In the genomic region with DNA sequence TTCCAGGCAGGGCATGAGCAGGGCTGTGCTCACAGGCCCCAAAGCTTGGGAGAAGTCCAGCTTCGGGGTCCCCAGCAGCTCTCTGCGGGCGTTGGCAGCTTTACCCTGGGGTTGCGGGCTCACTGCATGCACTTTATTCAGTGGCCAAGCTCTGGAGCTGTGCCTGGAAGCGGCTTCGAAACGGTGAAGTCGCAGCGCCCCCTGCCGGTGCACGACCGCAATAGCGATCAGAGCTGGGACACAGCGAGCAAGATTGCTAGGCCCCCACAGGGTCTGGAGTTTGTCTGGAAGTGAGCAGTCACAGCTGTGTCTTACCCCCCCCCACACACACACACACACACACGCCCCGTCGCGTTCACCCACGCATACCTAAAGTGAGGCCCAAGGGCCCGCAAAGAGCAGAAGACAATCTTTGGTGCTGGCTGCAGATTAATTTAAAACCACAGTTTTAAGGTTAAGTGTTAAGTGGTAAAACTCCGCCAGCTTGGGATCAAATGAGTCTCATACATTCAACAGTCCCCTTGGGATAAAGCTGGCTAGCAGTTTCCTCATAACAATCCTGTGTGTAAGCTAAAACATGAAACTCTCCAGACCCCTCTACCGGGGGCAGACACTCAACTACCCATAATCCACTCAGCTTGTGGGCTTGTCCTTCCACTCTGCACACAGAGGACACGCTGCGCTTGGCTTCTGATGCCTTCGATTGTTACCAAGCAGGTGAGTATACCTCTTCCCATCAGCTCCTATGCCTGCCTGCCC, we compare ENCODE assay signal across 8 mouse cellular contexts. TPM values are rescaled to one million over a fixed set of nuclear protein-coding genes. Genes with fewer than 3 reads are reported as not detected.
DNase-seq lines count a peak whose midpoint lies in the region; ATAC-seq and TF ChIP-seq lines count a peak whose summit lies in the region.

No protein-coding gene starts in this region.

- peak; percentile 92 for ATAC-seq in granulocyte monocyte progenitor cell, adult 5-6 weeks (replicated peaks; ENCODE audit: poor library complexity, severe bottlenecking)
- peak; percentile 91 for ATAC-seq in limb, embryonic 12.5 days (ENCODE audit: insufficient number of reproducible peaks, insufficient read depth, low FRiP score, low TSS enrichment, low read depth)
- peak; percentile 54; the same call in 1 of the 2 replicates for ATAC-seq in midbrain, postnatal 0 days (ENCODE audit: low FRiP score)

- TF ChIP-seq POLR2A in spleen, adult 2 months (IDR thresholded peaks at IDR 0.05; ENCODE audit: low read depth, low read length) = no peak

- peak overlapping the region; percentile 15; the same call in 1 of the 2 replicates for H3K4me3 ChIP-seq in embryonic facial prominence, embryonic 10.5 days
- no peak overlapping the region for H3K4me3 ChIP-seq in limb, embryonic 12.5 days (replicated peaks)
- no peak overlapping the region for H3K4me3 ChIP-seq in midbrain, postnatal 0 days (ENCODE audit: low read depth, low read length)
- H3K4me3 ChIP-seq in spleen, adult 2 months (ENCODE audit: extremely low read depth, insufficient read depth, insufficient read length) = no peak overlapping the region

- peaks cover 80% of the 10 kb centered on the region for H3K27me3 ChIP-seq in embryonic facial prominence, embryonic 10.5 days (replicated peaks; ENCODE audit: low read depth, poor library complexity, severe bottlenecking)
- H3K27me3 ChIP-seq in limb, embryonic 12.5 days = peaks cover 63% of the 10 kb centered on the region
- H3K27me3 ChIP-seq in midbrain, postnatal 0 days (ENCODE audit: insufficient read depth, low read length) = peaks cover 52% of the 10 kb centered on the region
- no peaks in the 10 kb centered on the region for H3K27me3 ChIP-seq in spleen, adult 2 months (ENCODE audit: control insufficient read depth, insufficient read depth, low read length)

- WGBS in embryonic facial prominence, embryonic 10.5 days = 17% methylated on average over 25 of the region's 25 CpGs
- WGBS in limb, embryonic 12.5 days = 14% methylated on average over 25 of the region's 25 CpGs
- 18% methylated on average over 25 of the region's 25 CpGs for WGBS in midbrain, postnatal 0 days
- 17% methylated on average over 25 of the region's 25 CpGs for WGBS in spleen, adult 2 months

- no peaks in the 10 kb centered on the region for H3K9me3 ChIP-seq in embryonic facial prominence, embryonic 10.5 days
- no peaks in the 10 kb centered on the region for H3K9me3 ChIP-seq in limb, embryonic 12.5 days
- no peaks in the 10 kb centered on the region for H3K9me3 ChIP-seq in midbrain, postnatal 0 days (ENCODE audit: low read length)

- peak; percentile 81 for DNase-seq in 3134 (ENCODE audit: extremely low read depth, insufficient read length, low spot score)
- DNase-seq in adrenal gland, postnatal 10 days = peak; percentile 94
- DNase-seq in embryonic facial prominence, embryonic 10.5 days (ENCODE audit: low spot score) = peak; percentile 89
- DNase-seq in kidney, adult 9 months = peak; percentile 81
- peak; percentile 84 for DNase-seq in midbrain, postnatal 0 days (ENCODE audit: low spot score)
- DNase-seq in spleen, adult 2 months (ENCODE audit: low read depth in 1 of 2, low spot score in 2 of 2) = peak; percentile 7 to 67

- no peaks in the 10 kb centered on the region for H3K36me3 ChIP-seq in embryonic facial prominence, embryonic 10.5 days (replicated peaks)
- H3K36me3 ChIP-seq in limb, embryonic 12.5 days = no peaks in the 10 kb centered on the region
- no peaks in the 10 kb centered on the region for H3K36me3 ChIP-seq in midbrain, postnatal 0 days (ENCODE audit: insufficient read depth, low read length)
- no peaks in the 10 kb centered on the region for H3K36me3 ChIP-seq in spleen, adult 2 months (ENCODE audit: control insufficient read depth, insufficient read depth, low read length)

- peak overlapping the region; percentile 34 for H3K4me2 ChIP-seq in limb, embryonic 12.5 days
- no peak overlapping the region for H3K4me2 ChIP-seq in midbrain, postnatal 0 days (ENCODE audit: low read depth, low read length, poor library complexity, severe bottlenecking)

- peaks cover 22% of the 10 kb centered on the region for H3K4me1 ChIP-seq in embryonic facial prominence, embryonic 10.5 days
- peaks cover 4% of the 10 kb centered on the region; the same call in 1 of the 2 replicates for H3K4me1 ChIP-seq in limb, embryonic 12.5 days (replicated peaks)
- H3K4me1 ChIP-seq in midbrain, postnatal 0 days (ENCODE audit: insufficient read depth, low read length) = no peaks in the 10 kb centered on the region
- H3K4me1 ChIP-seq in spleen, adult 2 months (ENCODE audit: control insufficient read depth, insufficient read depth, insufficient read length) = no peaks in the 10 kb centered on the region

- no peak overlapping the region for H3K27ac ChIP-seq in embryonic facial prominence, embryonic 10.5 days (replicated peaks)
- no peak overlapping the region for H3K27ac ChIP-seq in limb, embryonic 12.5 days
- H3K27ac ChIP-seq in midbrain, postnatal 0 days (ENCODE audit: low read depth, low read length) = no peak overlapping the region
- H3K27ac ChIP-seq in spleen, adult 2 months (ENCODE audit: insufficient read depth, low read length) = no peak overlapping the region

- peak; percentile 83 for TF ChIP-seq CTCF in midbrain, postnatal 0 days (IDR thresholded peaks at IDR 0.05)
- peak; percentile 97 for TF ChIP-seq CTCF in spleen, adult 2 months (IDR thresholded peaks at IDR 0.05; ENCODE audit: extremely low read depth, insufficient read depth, insufficient read length, insufficient replicate concordance)

- H3K9ac ChIP-seq in limb, embryonic 12.5 days (replicated peaks) = no peak overlapping the region
- H3K9ac ChIP-seq in midbrain, postnatal 0 days (replicated peaks; ENCODE audit: low read length, poor library complexity, severe bottlenecking) = no peak overlapping the region

RNA-seq across cellular contexts. Expression of a gene that starts 39.0 kb away (rescaled TPM):
- total RNA-seq in adrenal gland, postnatal 10 days (2021) = not detected
- polyA plus RNA-seq in embryonic facial prominence, embryonic 10.5 days (2016; fragmentation: Nextera tagmentation; extraction: Ambion mirVana) = 0.80 and 2.0 TPM in 2 replicates
- not detected in 2 replicates for total RNA-seq in granulocyte monocyte progenitor cell, adult 5-6 weeks (2014; fragmentation: Nextera tagmentation)
- not detected in 2 replicates for total RNA-seq in granulocyte monocyte progenitor cell, adult 5-6 weeks (2017)
- polyA plus RNA-seq in limb, embryonic 12.5 days (2016; fragmentation: Nextera tagmentation; extraction: Ambion mirVana) = not detected in 2 replicates
- total RNA-seq in midbrain, postnatal 0 days (2014; rRNA removed) = 1.7 and 3.0 TPM in 2 replicates
- 1.4 and 2.3 TPM in 2 replicates for polyA plus RNA-seq in midbrain, postnatal 0 days (2015; fragmentation: Nextera tagmentation; extraction: Ambion mirVana)
- not detected in 2 replicates for polyA plus RNA-seq in spleen, adult 2 months (2012; rRNA removed)

RNA-seq across cellular contexts. Expression of a gene that starts 42.2 kb away (rescaled TPM):
- total RNA-seq in adrenal gland, postnatal 10 days (2021) = not detected
- not detected in 2 replicates for polyA plus RNA-seq in embryonic facial prominence, embryonic 10.5 days (2016; fragmentation: Nextera tagmentation; extraction: Ambion mirVana)
- not detected in 2 replicates for total RNA-seq in granulocyte monocyte progenitor cell, adult 5-6 weeks (2014; fragmentation: Nextera tagmentation)
- total RNA-seq in granulocyte monocyte progenitor cell, adult 5-6 weeks (2017) = not detected in 2 replicates
- not detected in 2 replicates for polyA plus RNA-seq in limb, embryonic 12.5 days (2016; fragmentation: Nextera tagmentation; extraction: Ambion mirVana)
- total RNA-seq in midbrain, postnatal 0 days (2014; rRNA removed) = not detected in 2 replicates
- polyA plus RNA-seq in midbrain, postnatal 0 days (2015; fragmentation: Nextera tagmentation; extraction: Ambion mirVana) = not detected in 2 replicates
- polyA plus RNA-seq in spleen, adult 2 months (2012; rRNA removed) = 0.09 TPM in 1 of 2 replicates, not detected in the other

Comparison
In these comparisons a context has a peak if more than half of its experiments do, and no peak if none do; other contexts are left out.
1. DNase-seq: peak in every context shown above with its lines; median percentile 94 in adrenal gland, postnatal 10 days; 89 in embryonic facial prominence, embryonic 10.5 days; 84 in midbrain, postnatal 0 days; 81 in 3134; 81 in kidney, adult 9 months; 37 in spleen, adult 2 months.